Mouse (Mus musculus) erythroblast, embryonic 14.5 days (primary cell): ENCODE results near the gene Nanog. TPM values are rescaled to one million over a fixed set of nuclear protein-coding genes. Genes with fewer than 3 reads are reported as not detected.
"Not testable (repeated sequence)": the region's sequence is repeated elsewhere in the genome, so short reads cannot be mapped to it uniquely, and the experiment has no call there.

Experiments used
- H3K27me3 ChIP-seq: 2 replicates; pipeline ENCODE4 v1.6.1; 2012; ENCODE audit warnings: inconsistent platforms; ENCODE audit not compliant: control insufficient read depth
- H3K36me3 ChIP-seq: 2 replicates; pipeline ENCODE4 v1.6.1; 2012; ENCODE audit warnings: mild to moderate bottlenecking, inconsistent platforms; ENCODE audit not compliant: control insufficient read depth
- H3K4me1 ChIP-seq: 2 replicates; pipeline ENCODE4 v1.6.1; 2012; ENCODE audit warnings: inconsistent platforms; ENCODE audit not compliant: control insufficient read depth
- H3K4me3 ChIP-seq: replicated peaks from 2 replicates; pipeline ENCODE3; 2012; ENCODE audit warnings: moderate library complexity, mild to moderate bottlenecking, inconsistent platforms
- H3K9me3 ChIP-seq: 2 replicates; pipeline ENCODE4 v1.6.1; 2012; ENCODE audit warnings: low read length, inconsistent platforms, mixed read lengths; ENCODE audit not compliant: control insufficient read depth
- GATA1 ChIP-seq: IDR thresholded peaks from 2 replicates; pipeline ENCODE4 v1.6.1; 2012; ENCODE audit warnings: low read length, inconsistent platforms, mixed read lengths
- TAL1 ChIP-seq: IDR thresholded peaks from 3 replicates; pipeline ENCODE4 v1.6.1; 2012; ENCODE audit warnings: low read length, inconsistent platforms, mixed read lengths
- polyA plus RNA-seq: library from polyadenylated mRNA; stranded (reverse); fragments of >175 nt; gene quantifications from 2 replicates; pipeline ENCODE4 v1.2.3, GENCODE M21; 2012

Nanog gene
- polyA plus RNA-seq, 1 experiment, result not detected

DNA sequence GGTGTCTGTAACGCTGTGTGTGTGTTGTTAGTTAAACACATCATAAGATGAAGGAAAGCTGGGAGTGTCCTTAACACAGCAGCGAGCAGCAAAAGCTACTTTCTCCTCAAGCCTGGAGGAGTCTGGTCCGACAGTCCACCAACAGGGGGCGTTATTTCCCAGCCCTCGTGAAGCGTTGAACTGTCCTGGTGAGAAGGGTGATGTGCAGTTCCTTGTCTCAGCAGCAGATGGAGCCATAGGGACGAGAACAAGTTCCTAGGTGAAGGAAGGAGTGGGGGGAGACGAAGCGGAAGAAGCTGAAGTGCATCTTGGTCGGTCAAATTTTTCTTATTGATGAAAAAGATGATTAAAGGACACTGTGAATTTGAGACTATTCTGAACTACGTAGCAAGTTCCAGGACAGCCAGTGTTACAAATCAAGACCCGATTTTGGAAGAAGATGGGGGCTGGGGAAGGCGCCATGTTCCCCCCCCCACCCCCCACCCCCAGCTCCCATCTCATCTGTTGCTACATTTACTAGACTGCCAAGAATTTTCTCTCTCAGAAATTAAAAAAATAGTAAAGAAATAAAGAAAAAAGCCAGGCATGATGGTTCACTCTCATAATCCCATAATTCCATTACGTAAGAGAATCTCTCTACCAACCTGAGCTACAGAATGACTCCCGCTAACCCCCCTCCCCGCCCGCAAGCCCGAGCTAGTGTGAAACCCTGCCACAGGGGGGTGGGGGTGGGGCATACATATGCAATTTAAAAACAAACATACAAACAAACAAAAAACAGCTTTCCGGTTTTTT lies 37.7 kb upstream of the Nanog start:
- H3K4me3 ChIP-seq, result no peak overlapping the region
- no peaks in the 10 kb centered on the region for H3K9me3 ChIP-seq
- H3K36me3 ChIP-seq, result no peaks in the 10 kb centered on the region
- TF ChIP-seq GATA1 (no peak), TAL1 (no peak)
- no peaks in the 10 kb centered on the region for H3K27me3 ChIP-seq
- no peaks in the 10 kb centered on the region; the same call in 1 of the 2 replicates for H3K4me1 ChIP-seq

DNA sequence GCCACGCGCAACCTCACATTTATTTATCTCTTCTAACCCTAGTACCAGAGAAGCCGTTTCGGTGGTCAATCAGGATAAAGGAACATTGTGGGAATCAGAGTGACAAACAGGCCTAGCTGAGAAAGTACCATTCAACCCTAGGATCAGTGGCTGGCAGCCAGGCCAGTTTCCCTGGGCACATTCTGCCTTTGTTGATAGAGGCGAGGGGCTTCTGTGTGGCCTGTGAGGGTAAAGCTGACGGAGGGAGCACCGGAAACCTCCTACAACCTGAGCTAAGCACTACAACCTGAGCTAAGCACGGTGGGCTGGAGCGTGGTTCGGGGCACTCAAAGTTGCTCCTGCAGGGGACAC lies 37.1 kb upstream of the Nanog start:
- no peaks in the 10 kb centered on the region for H3K36me3 ChIP-seq
- no peaks in the 10 kb centered on the region; the same call in 1 of the 2 replicates for H3K4me1 ChIP-seq
- H3K27me3 ChIP-seq, result no peaks in the 10 kb centered on the region
- TF ChIP-seq GATA1, result no peak
- no peak for TF ChIP-seq TAL1
- no peaks in the 10 kb centered on the region for H3K9me3 ChIP-seq
- no peak overlapping the region for H3K4me3 ChIP-seq

DNA sequence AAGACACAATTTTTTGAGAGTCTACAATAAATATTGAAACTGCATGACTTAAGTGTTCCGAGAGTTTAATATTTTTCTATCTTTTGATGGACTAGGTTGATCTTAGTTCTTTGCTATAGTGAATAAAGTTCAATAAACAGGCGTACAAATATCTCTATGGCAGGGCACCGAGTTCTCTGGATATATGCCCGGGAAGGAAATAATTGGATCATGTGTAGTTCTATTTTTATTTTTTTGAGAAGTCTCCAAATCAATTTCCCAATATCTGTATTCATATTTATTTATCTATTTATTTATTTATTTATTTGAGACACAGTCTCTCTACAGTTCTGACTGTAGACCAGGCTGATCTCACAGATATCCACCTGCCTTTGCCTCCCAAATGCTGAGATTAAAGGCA lies 36.4 kb upstream of the Nanog start:
- H3K27me3 ChIP-seq, result no peaks in the 10 kb centered on the region
- no peak for TF ChIP-seq GATA1
- TF ChIP-seq TAL1, result no peak
- H3K4me3 ChIP-seq, result no peak overlapping the region
- no peaks in the 10 kb centered on the region for H3K36me3 ChIP-seq
- no peaks in the 10 kb centered on the region for H3K9me3 ChIP-seq
- no peaks in the 10 kb centered on the region; the same call in 1 of the 2 replicates for H3K4me1 ChIP-seq

DNA sequence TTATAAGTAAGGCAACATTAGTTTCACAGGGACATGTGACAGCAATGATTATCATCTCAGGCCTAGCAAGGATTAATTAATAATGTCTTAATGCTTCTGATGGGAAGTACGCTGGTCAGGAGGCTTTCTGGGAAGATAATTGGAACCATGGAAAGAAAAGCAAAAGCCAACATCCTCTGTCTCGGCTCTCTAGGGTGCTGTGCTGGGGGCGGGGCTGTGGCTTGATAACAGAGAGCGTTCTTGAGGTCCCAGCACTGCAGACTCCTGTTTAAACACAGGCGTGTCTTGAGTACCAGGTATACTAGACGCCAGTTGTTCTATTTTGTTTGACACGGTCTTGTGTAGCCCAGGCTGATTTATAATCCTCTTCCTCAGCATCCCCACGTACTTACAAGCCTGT lies 34.5 kb upstream of the Nanog start:
- TF ChIP-seq GATA1, result no peak
- no peak for TF ChIP-seq TAL1
- Histone ChIP-seq H3K4me3 (no peak overlapping the region), H3K36me3 (no peaks in the 10 kb centered on the region), H3K9me3 (no peaks in the 10 kb centered on the region), H3K27me3 (no peaks in the 10 kb centered on the region), H3K4me1 (no peaks in the 10 kb centered on the region; the same call in 1 of the 2 replicates)

DNA sequence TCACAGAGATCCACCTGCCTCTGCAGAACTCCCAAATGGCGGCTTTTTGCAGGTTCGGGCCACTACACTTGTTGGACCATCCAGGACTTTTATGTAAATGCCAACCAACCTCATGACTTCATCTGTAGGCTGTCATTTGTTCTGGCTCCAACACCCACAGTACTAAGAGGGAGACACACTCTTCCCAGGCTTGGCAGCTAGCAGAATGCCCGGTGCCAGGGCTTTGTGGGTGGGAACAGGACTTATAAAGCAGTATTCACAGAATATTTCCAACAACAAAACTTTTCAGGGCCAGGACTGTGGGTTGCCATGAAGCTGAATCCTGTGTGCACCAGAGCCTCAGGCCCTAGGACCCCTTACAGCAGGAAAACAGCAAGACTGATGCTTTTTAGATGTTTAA lies 24.6 kb upstream of the Nanog start:
- Histone ChIP-seq H3K27me3 (no peaks in the 10 kb centered on the region), H3K9me3 (no peaks in the 10 kb centered on the region), H3K36me3 (no peaks in the 10 kb centered on the region), H3K4me3 (no peak overlapping the region), H3K4me1 (no peaks in the 10 kb centered on the region)
- TF ChIP-seq GATA1 (no peak), TAL1 (no peak)

DNA sequence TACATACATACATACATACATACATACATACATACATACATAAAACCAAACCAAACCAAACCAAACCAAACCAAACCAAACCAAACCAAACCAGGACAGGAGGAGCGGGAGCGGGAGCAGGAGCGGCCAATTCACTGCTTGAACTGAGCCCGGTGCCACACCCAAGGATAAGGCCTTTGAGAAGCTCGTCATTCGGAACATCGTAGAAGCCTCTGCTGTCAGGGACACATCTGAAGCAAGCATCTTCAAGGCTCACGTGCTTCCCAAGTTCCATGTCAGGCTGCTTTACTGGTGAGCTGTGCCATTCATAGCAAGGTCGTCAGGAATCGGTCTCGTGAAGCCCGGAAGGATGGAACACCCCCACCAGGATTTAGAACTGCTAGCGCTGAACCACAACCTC lies 20.6 kb upstream of the Nanog start:
- Histone ChIP-seq H3K36me3 (no peaks in the 10 kb centered on the region), H3K4me3 (no peak overlapping the region), H3K27me3 (no peaks in the 10 kb centered on the region), H3K9me3 (no peaks in the 10 kb centered on the region), H3K4me1 (no peaks in the 10 kb centered on the region)
- no peak for TF ChIP-seq TAL1
- TF ChIP-seq GATA1, result no peak

DNA sequence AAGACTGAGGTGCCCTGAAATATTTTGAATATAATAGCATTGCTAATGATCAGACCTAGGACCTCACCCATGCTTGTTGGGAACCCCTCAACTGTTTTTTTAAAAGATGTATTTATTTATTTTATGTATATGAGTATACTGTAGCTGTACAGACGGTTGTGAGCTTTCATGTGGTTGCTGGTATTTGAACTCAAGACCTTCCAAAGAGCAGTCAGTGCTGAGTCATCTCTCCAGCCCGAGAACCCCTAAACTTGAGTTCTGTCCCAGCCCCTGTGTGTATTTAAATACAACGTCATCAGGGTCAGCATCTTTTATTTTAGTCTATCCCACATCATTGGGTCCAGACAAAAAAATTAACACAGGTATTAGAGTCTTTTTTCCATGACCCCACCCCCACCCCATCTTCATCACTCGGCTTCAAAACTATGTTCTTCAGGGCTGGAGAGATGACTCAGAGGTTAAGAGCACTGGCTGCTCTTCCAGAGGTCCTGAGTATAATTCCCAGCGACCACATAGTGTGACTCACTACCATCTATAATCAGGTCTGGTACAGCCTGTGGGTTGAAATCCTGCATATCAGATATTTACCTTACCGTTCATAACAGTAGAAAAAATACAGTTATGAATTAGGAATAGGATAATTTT lies 17.8 kb upstream of the Nanog start:
- H3K36me3 ChIP-seq, result no peaks in the 10 kb centered on the region
- no peaks in the 10 kb centered on the region for H3K9me3 ChIP-seq
- no peak overlapping the region for H3K4me3 ChIP-seq
- TF ChIP-seq GATA1, result no peak
- no peak for TF ChIP-seq TAL1
- no peaks in the 10 kb centered on the region for H3K27me3 ChIP-seq
- no peaks in the 10 kb centered on the region for H3K4me1 ChIP-seq

DNA sequence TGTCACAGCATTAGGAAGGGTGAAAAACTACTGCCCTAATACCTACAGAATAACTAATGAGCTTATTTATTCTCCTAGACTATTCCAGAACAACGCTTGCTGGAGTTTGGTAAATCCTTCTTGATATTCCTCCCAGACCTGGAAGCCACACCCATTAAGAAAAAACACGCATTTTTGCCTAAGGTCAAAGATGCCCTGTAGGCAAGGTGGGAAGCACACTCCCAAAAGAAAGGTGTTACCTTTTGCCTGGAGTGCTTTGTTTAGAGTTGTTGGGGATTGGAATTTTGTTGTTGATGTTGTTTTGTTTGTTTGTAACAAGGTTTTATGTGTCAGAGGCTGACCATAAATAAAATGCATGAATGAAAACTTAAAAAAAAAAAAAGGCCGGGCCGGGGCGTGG lies 17.2 kb upstream of the Nanog start:
- H3K27me3 ChIP-seq, result no peaks in the 10 kb centered on the region
- H3K4me3 ChIP-seq, result no peak overlapping the region
- no peaks in the 10 kb centered on the region for H3K4me1 ChIP-seq
- H3K9me3 ChIP-seq, result no peaks in the 10 kb centered on the region
- no peak for TF ChIP-seq TAL1
- TF ChIP-seq GATA1, result no peak
- no peaks in the 10 kb centered on the region for H3K36me3 ChIP-seq

DNA sequence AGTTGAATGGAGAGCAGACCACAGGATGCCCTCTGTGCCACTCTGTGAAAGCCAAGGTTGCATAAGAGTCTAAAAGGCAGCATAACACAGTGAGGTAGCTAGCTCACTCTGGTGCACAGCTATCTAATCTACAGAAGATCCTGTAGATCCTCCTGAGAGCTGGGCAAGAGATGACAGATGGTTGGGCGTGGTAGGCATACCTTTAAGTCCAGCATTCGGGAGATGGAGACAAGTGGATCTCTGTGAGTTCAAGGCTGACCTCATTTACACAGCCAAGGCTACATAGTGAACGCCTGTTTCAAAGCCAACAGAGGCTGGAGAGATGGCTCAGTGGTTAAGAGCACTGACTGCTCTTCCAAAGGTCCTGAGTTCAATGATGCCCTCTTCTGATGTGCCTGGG lies 11.9 kb upstream of the Nanog start:
- no peak overlapping the region for H3K4me3 ChIP-seq
- TF ChIP-seq TAL1, result no peak
- TF ChIP-seq GATA1, result no peak
- no peaks in the 10 kb centered on the region for H3K4me1 ChIP-seq
- H3K27me3 ChIP-seq, result no peaks in the 10 kb centered on the region
- no peaks in the 10 kb centered on the region for H3K9me3 ChIP-seq
- no peaks in the 10 kb centered on the region for H3K36me3 ChIP-seq

DNA sequence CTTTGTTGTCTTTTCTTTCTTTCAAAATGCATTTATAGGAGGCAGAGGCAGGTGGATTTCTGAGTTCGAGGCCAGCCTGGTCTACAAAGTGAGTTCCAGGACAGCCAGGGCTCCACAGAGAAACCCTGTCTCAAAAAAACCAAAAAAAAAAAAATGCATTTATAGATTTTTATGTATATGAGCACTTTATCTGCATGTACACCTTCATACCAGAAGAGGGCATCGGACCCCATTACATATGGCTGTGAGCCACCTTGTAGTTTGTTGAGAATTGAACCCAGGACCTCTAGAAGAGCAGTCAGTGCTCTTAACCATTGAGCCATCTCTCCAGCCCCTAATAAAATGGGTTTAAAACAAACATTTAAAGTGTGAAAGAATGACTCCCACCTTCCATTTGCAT lies 7.7 kb upstream of the Nanog start:
- H3K4me1 ChIP-seq, H3K9me3 ChIP-seq, H3K36me3 ChIP-seq, H3K27me3 ChIP-seq, H3K4me3 ChIP-seq: not testable (repeated sequence)
